Mouse (Mus musculus): ENCODE measurements around the gene Hist1h4c.
"Not testable (repeated sequence)": the region's sequence is repeated elsewhere in the genome, so short reads cannot be mapped to it uniquely, and the experiment has no call there.

The Hist1h4c gene

DNA sequence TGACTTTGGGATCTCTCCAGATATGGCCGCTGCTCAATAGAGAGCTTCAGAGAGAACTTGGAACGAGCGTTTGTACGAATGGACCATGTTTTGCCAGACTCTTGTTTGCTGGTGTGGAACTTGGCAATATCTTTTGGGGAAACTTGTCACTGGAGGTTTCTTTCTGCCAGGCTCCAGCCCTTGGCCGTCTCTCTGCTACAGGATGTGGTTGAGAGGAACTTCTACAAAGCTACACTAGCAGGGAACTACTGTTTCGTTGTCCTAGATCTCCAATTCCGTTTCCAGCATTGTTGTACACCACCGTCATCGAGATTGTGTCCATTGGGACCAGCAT, 30.9 kb upstream of the Hist1h4c start:
- no peak for DNase-seq (ENCODE audit: low spot score)

DNA sequence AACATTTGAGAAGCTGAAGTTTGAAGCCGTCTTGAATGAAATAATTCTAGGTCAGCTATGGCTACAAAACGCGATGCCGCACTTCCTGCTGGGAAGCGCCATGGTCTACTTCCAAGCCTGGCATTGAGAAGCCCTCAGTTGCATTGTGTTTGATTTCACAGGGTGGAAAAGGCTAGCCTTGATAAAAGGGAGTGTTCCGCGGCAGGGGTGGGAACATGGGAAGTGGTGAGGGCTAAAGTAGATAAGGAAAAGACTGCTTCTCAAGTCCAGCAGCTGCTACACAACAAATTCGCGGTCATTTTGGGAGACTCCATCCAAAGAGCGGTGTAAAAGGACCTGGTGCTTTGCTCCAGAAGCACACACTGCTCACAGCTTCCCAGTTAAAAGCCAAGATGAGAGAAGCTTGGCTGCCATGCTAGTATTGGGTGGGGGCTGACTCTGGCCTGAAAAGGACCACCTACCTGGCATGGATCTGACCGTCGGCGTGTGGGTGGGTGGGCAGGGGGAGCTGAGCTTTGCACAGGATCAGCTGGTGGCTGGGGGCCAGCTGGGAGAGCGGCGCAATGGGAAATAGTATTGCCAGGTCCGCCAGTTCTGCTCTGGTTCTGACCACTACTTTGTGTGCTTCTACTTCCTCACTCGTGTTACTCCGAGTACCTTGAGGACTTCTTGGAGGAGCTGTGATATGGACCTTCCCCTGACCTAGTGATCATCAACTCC, 30.4 kb upstream of the Hist1h4c start:
- no peak for DNase-seq (ENCODE audit: low spot score)

DNA sequence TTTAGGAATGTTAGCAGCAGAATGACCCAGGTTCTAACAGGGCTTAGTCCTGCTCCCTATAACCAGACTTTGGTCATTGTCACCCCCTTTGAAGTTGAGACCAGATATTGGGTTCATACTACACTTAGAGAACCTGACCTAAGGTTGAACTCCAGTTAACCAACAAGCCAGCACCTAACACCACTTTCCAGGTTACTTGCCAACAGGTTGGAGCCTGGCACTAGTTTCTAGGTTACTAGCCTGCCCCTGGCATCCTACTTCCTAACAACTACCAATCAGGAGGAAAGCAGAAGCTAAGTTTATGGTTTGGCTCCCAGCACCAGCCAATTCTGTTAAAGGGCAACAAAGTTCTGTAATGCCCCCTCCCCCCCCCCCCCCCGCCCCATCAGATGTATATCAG, 27.0 kb upstream of the Hist1h4c start:
- DNase-seq (ENCODE audit: low spot score), result no peak

DNA sequence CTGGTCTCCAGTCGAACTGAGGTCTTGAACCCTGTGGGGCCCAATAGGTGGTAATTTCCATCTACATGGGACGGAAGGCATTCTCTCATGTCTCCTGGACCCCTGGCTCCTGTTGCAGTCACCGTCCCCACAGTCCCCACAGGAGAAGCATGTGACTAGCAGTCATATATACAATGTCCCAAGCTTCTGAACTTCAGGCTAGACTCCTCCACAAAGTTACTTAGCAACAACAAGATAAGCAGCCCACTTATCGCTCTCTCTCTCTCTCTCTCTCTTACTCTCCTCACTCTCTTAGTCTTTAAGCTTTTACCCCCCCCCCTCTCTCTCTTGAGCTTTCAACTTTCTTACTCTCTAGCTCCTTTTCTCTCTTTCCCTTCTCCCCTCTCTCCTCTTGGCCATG, 26.0 kb upstream of the Hist1h4c start:
- no peak for DNase-seq (ENCODE audit: low spot score)

DNA sequence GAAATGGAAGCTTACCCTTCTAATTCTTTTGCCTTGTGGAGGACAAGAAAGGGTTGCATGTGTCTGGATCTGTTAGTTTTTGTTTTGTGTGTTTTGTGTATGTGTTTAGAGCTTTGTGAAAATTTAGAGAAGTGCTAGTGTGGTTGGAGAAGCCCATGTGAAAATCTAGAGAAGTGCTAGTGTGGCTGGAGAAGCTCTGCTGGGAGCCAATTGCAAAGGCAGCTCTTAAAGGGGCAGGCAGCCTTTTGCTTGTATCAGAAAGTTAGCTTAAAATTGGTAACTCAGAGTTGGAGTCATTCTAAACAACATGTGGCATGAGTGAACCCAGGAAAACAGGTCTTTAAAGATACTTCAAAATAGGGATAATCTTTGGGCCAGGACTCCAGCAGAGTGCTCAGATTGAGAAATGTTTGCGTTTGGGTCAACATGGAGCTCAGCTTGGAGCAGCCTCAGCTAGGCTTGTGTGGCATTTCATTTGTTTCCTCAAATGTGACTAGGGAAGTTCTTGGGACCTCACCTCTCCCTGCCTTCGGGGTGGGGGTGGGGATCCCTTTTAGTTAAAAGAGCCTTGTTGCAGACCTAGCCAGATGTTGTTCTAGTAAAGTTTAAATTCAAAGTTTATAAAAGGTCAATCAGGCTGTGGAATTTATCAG, 19.5 kb upstream of the Hist1h4c start:
- not testable (repeated sequence) for DNase-seq (ENCODE audit: low spot score)

DNA sequence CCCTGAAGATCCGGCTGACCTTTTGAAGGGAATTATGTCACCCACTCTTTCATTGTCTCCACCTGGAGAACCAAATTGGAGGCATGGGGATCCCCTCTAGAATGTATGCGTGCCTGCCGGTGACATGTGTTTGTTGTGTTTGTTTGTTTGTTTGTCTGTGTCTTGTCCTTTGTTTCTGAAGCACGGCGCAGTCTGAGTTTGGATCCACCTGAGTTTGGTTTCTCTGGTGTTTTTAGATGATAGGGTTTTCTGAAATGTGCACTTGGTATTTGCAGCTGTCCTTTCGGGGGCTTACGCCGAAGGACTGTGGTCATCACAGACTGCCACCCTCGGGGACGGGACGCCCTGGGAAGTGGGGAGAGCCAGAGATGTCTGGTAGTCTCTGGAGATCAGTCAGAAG, 18.9 kb upstream of the Hist1h4c start:
- no peak for DNase-seq (ENCODE audit: low spot score)

DNA sequence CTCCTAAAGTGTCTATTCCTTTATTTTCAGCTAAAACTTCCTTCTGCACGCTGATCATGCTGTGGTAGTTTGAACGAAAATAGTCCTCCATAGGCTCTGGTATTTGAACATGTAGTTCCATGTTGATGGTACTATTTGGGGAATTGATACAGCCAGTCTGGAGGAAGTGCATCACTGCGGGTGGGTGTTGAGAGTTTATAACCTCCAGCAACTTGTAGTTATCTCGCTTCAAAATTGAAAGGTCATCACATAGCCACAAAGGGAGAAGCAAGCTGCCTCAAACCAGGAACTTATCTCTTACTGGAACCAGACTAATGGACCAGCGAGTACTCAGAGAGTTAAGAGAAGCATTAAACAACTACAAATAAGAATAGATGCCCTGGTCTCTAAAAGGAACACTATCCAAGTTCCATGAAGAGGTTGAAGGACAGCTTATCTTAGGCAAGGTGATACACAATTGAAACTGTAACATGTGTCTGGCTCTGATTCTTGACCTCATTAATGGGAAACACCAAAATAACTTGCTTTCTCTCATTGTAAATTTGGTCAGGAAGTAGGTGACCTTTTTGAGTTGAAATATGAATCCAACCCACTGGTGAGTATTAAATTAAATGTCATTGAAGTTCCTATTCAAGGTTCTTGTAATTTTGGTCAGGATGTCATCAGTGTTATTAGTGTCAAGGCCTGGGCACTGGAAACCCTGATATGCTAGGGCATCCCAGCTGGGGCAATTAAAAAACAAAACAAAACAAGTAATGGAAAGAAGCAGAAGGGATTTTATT, 18.2 kb upstream of the Hist1h4c start:
- no peak for DNase-seq (ENCODE audit: low spot score)

DNA sequence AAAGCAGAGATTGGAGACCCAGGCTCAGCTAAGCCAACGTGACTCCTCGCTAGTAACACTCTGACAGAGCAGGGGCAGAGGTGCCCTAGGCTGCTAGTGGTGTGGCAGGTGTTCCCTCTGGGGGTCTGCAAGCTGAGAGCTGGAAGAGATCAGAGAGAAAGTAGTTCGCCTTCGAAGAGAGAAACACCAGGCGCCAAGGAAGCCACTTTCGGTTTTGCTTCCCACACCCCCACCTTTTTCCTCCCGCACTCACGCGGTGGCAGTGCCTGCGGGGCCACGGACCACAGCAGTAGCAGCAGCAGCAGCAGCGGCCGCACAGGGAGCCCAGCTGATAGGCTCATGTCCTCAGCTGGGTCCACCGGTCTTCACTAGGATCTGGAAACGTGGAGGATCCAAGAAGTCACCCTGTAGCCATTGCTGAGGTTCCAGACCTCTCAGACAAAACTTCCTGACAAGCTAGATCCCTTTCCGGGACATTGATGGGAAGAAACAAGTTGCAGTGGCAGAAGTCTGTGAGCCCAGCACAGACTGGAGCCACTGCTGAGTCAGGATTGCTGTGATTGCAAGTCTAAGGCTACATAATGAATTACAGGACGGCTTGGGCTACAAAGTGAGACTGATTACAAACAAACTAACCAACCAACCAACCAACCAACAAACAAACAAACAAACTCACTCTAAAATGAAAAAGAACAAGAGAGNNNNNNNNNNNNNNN, 12.3 kb upstream of the Hist1h4c start, which contains the start of gene Hfe:
Gene Hfe, minus strand, starts transcription at position 481 of the 716 bp plus-strand sequence.
- peak; percentile 37 for DNase-seq (ENCODE audit: low spot score)

DNA sequence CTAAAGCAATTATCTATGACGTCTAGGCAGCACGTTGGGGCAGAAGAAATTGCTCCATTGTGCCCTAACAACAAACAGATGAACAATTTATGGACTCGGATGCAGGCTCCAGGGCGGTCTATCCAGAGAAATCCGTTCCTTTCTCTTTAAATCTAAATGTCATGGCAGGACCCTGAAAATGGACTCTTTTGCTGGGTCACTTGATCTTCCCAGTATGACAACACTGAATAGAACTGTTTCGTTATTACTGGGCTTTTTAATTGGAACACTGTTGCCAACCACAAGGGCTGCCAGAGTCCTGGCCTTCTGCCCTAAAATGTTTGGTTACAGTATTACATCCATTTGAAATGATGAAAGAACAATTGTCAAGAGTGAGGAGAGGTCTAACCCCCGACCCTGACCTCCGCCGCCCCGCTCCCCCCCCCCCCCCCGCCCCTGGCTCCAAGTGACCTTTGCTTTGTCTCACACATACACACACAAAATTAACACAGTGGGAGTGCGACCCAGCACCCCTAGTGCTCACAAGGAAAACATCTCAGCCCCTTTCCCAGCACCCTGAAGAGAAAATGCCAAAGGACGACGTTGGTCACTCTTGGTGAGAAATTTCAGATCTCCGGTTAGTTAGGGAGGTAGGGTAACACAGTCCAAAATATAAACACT, 11.6 kb upstream of the Hist1h4c start:
- no peak for DNase-seq (ENCODE audit: low spot score)

DNA sequence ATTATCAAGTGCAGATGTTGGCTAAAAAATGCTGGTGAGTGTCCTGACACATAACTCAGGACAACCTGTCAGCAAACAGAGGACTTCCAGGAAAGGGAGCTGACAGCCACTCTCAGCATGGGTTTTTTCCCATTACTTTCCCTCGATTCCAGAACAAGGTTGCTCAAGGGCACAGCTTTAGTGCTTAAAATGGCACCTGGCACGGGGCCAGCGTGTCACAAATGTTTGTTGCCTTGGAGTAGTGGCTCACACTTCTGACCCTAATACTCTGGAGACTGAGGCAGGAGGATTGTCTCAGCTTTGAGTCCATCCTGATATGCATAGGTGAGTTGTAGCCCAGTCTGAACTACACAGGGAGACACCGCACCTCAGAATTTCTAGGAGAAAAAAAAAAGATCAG, 10.4 kb upstream of the Hist1h4c start:
- DNase-seq (ENCODE audit: low spot score), result no peak

DNA sequence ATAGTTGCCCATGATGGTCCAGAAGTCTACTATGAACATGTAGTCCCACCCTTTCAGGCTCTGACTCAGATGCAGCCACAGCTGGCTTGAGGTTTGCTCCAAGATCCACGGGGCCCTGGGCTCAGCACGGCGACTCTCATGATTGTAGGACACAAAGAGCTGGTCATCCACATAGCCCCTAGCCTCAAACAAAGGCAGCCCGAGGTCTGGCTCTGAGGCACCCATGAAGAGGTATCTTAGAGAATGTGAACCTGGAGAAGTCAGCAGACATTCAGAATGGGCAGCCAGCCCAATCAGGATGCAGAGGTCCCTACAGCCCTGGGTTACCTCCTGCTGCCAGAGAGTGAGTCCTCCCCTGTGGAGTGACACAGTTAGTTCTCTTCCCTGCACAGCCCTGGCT, 9.8 kb upstream of the Hist1h4c start:
- DNase-seq (ENCODE audit: low spot score), result no peak

DNA sequence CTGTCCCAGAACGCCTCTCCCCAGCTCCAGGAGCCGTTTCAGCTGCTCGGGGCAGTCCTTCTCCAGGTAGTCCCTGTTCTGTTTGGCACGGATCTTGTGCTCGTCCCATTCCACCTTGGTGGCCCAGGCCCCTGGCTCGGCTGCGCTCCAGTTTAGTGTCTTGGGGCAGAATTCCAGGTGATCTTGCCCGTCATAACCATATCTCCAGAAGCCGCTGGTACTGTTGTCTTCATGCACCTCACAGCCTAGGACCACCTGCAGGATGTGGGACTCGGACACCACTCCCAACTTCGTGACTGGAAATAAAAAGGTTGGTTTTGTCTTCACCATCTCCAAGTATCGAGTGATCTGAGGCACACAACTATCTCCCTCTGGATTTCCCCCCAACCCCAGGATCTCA, 8.5 kb upstream of the Hist1h4c start:
- no peak for DNase-seq (ENCODE audit: low spot score)

DNA sequence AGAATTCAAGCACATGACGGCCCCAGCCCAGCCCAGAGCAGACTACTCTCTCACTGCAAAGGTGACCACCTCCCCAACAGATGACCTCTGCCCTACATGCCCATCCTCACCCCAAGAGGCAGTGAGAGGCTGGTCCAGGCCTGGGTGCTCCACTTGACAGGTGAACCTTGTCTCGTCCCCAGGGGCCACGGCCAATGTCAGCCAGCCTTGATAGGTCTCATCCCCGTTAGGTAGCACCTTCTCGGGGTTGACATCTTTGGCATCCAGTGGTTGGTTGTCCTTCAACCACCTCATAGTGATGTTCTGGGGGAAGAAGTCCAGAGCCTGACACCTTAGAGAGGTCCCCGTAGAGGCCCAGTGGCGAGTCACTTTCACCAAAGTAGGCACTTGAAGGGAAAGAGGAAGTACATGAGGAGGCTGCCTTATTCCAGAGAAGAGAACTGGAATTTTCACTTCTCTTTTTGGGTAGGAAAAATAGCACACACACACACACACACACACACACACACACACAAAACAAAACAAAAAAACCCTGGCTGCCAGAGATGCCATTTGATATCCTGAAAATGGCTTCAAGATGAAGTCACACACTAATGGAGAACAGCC, 7.6 kb upstream of the Hist1h4c start:
- DNase-seq (ENCODE audit: low spot score), result no peak

DNA sequence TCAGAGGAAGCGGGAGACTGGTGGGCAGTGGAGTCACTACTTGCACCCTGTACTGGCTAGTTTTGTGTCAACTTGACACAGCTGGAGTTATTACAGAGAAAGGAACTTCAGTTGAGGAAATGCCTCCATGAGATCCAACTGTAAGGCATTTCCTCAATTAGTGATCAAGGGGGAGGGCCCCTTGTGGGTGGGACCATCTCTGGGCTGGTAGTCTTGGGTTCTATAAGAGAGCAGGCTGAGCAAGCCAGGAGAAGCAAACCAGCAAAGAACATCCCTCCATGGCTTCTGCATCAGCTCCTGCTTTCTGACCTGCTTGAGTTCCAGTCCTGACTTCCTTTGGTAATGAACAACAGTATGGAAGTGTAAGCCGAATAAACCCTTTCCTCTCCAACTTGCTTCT, 4.5 kb upstream of the Hist1h4c start:
- DNase-seq (ENCODE audit: low spot score), result not testable (repeated sequence)

DNA sequence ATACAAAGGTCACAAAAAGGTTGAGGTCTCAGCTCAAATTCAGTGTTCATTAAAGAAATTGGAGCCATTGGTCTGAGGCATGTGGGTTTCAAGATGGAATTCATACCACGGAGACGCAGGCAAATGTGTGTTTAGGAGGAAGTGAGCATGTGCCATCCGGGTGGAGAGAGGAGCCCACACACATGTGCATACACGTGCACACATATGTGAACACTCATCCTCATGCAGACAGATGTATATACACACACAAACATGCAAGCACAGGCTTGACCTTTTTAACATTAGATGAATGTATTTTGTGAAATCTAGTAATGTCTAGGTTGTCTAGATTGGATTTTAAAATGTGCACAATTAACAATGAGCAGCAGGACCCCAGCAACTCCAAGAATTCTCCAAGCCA, 4.0 kb upstream of the Hist1h4c start:
- DNase-seq (ENCODE audit: low spot score), result no peak

DNA sequence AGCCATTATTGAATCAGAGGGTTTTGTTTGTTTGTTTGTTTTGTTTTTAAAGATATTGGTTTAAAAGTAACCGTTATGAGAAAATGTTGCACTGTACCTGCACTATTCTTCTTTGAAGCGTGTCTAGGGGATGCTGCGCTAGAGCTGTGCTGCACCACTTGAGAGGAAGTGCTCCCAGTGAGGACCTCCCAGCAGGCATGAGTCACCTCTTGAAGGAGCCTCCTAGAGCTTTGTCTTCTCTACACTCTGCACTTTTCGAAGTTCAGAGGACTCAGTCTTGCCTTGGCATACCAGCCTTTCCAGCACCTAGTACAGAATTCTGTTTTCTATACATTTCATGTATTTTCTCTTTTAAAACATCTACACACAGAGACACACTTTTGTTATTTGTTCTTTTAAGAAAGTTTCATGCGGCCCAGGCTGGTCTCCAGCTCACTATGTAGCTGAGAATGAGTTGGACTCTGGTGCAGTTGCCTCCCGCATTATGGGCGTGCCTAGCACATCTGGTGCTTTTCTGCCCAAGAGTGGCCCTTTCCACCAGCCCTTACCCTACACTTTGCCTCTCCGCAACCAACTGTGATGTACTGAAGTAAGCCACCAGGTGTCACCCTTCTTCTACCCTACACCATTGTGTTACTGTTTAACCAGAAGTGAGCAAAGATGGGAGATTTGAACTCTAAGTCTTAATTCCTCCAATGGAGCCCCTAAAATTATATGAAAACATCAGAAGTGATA, 2.7 kb upstream of the Hist1h4c start:
- peak; percentile 74 for DNase-seq (ENCODE audit: low spot score)

DNA sequence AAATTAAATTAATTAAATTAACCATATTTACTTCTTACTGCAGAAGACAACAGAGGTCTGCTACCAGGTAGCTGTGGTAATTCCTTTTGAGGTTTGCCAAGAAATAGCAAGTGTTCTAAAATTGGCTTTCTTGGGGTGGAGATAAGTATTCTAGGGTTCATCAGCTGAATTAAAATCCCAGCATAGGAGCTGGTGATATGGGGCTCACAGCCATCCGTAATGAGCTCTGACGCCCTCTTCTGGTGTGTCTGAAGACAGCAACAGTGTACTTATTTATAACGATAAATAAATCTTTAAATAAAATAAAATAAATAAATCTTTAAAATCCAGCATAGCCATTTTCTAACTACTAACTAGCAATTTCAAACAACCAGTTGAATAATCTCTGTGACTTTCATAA, 1.5 kb upstream of the Hist1h4c start:
- DNase-seq (ENCODE audit: low spot score), result no peak

DNA sequence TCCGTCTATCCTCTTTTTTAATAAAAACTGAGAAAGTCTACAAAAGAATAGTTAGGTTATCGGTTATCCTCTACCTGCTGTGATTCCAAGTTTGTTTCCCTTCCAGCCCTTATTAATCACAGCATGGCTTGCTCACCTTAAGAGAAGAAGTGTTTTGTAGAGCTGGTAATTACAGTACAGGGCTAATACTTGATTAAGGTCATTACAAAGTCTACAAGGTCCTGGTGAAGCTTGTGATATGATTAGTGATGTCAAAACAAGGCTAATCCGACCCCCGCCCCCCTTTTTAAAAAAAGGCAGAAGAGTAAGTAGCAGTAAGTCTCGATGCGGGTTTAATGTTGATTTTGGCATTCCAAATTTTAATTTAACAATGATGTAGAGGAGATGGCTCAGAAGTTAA, 742 bp upstream of the Hist1h4c start:
- DNase-seq (ENCODE audit: low spot score), result no peak

DNA sequence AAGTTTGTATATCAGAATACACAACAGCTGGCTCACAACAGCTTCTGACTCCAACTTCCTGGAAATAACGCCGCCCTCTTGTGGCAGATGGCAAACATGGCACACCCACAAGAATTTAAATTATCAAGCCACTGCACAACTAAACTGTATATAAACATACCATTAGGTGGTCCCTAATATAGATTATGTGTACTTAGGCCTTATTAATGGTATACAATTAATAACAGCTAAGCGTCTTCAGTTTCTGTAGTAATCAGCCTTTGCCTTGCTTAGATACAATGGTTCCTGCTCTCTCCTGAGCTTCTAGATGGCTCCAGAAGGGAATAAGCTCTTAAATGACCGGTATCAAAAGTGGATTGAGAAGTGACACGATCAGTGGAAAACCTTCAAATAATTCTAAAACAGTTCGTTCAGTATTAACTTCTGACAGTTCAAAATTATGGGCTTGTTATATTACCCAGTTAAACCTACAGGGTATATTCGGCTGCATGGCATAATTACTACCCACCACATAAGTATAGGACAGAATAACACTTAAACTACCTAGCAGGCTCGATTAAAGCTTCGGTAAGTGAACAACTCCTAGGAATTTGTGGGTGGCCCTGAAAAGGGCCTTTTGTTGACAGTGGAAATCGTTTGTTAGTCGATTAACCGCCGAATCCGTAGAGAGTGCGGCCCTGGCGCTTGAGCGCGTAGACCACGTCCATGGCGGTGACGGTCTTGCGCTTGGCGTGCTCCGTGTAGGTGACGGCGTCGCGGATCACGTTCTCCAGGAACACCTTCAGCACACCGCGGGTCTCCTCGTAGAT, 559 bp downstream of the Hist1h4c start:
- DNase-seq (ENCODE audit: low spot score), result peak; percentile 47

DNA sequence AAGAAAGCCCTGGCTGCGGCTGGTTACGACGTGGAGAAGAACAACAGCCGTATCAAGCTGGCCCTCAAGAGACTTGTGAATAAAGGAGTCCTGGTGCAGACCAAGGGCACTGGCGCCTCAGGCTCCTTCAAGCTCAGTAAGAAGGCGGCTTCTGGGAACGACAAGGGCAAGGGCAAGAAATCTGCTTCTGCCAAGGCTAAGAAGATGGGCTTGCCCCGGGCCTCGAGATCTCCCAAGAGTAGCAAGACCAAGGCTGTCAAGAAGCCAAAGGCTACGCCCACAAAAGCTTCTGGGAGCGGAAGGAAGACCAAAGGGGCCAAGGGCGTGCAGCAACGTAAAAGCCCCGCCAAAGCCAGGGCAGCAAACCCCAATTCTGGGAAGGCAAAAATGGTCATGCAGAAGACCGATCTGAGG, 2.2 kb downstream of the Hist1h4c start:
- DNase-seq (ENCODE audit: low spot score), result no peak

Data from urinary bladder, postnatal 14 days (tissue).